8 mouse cellular contexts compared by ENCODE assay signal in the genomic region with DNA sequence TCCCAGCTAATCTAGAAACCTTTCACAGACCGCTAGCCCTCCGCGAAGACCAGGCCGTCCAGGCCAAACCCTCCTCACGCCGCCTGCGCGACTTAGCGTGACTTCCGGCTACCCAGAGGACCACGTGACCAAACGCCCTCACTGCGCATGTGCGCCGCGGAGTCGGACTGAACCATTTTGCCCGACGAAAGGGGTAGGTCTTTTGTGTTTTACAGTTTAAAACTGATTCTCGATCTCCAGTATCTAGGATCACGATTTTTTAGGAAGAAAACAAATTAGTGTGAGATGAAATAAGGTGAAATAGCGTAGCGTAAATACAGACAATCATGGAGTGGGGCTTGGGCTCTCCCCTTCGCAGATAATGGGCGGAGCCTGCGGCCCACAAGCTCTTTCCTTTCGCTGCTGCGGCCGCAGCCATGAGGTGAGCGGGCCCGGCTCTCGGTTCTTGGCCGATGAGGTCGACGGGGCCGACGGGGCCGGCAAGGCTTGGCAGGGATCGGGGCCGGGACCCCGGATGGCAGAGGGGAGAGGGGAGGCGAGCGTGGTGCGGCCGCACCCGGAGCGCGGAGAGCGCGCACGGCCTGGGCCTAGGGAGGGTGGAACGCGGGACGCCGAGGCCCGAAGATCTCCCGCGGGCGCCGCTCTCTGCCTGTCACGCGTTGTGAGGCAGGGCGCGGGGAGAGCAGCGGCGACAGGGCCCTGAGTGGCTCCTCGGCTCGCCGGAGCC. TPM values are rescaled to one million over a fixed set of nuclear protein-coding genes. Genes with fewer than 3 reads are reported as not detected.
A peak's percentile ranks its signal among the peaks of the same experiment; 100 is the strongest.
DNase-seq lines count a peak whose midpoint lies in the region; ATAC-seq and TF ChIP-seq lines count a peak whose summit lies in the region.

Rpl19 (plus strand) TSS at position 141 of the 727 bp plus-strand sequence.

- no peak for TF ChIP-seq CTCF in heart, adult 2 months (IDR thresholded peaks at IDR 0.05)

- intact Hi-C loops in heart, adult 2 months (cut with DNase I) = loop anchor here (2.0 to 5.0 kb wide), 2 partner anchors 124 to 176 kb away; partner anchors contain the start of genes Cdk12 and Fbxl20

- H3K27me3 ChIP-seq in embryonic facial prominence, embryonic 13.5 days = no peaks in the 10 kb centered on the region
- H3K27me3 ChIP-seq in heart, adult 2 months (ENCODE audit: control insufficient read depth, insufficient read depth, low read length) = no peaks in the 10 kb centered on the region
- H3K27me3 ChIP-seq in limb, embryonic 13.5 days = no peaks in the 10 kb centered on the region
- H3K27me3 ChIP-seq in midbrain, embryonic 16.5 days (ENCODE audit: control insufficient read depth, insufficient read depth, low read depth, low read length) = no peaks in the 10 kb centered on the region

- H3K9ac ChIP-seq in embryonic facial prominence, embryonic 13.5 days = peak within 1 kb of the TSS; percentile 100
- H3K9ac ChIP-seq in heart, adult 2 months (ENCODE audit: low read depth, low read length) = peak within 1 kb of the TSS; percentile 96
- H3K9ac ChIP-seq in limb, embryonic 13.5 days = peak within 1 kb of the TSS; percentile 100
- H3K9ac ChIP-seq in midbrain, embryonic 16.5 days (ENCODE audit: low read depth, low read length) = peak within 1 kb of the TSS; percentile 98

- no peaks in the 10 kb centered on the region for H3K9me3 ChIP-seq in embryonic facial prominence, embryonic 13.5 days
- no peaks in the 10 kb centered on the region for H3K9me3 ChIP-seq in limb, embryonic 13.5 days
- no peaks in the 10 kb centered on the region for H3K9me3 ChIP-seq in midbrain, embryonic 16.5 days (replicated peaks; ENCODE audit: control insufficient read depth, low read length, poor library complexity, severe bottlenecking)

- H3K36me3 ChIP-seq in embryonic facial prominence, embryonic 13.5 days = peaks cover 34% of the 10 kb centered on the region
- peaks cover 4% of the 10 kb centered on the region; the same call in 1 of the 2 replicates for H3K36me3 ChIP-seq in heart, adult 2 months (ENCODE audit: control insufficient read depth, insufficient read depth, low read length)
- H3K36me3 ChIP-seq in limb, embryonic 13.5 days = peaks cover 33% of the 10 kb centered on the region
- H3K36me3 ChIP-seq in midbrain, embryonic 16.5 days (ENCODE audit: control insufficient read depth, insufficient read depth, low read length) = peaks cover 23% of the 10 kb centered on the region

- peak; percentile 61; the same call in 1 of the 2 replicates for ATAC-seq in embryonic facial prominence, embryonic 13.5 days (ENCODE audit: insufficient number of reproducible peaks, insufficient read depth, low FRiP score, low TSS enrichment, low read depth)
- ATAC-seq in limb, embryonic 13.5 days (ENCODE audit: low FRiP score, low read depth) = peak; percentile 58; the same call in 1 of the 2 replicates
- peak; percentile 54 for ATAC-seq in midbrain, embryonic 16.5 days

- peaks cover 3% of the 10 kb centered on the region for H3K79me2 ChIP-seq in heart, adult 2 months (replicated peaks; ENCODE audit: control insufficient read depth, insufficient read depth, low read length)

- peak within 1 kb of the TSS; percentile 99 for H3K4me3 ChIP-seq in embryonic facial prominence, embryonic 13.5 days
- peak within 1 kb of the TSS; percentile 89 for H3K4me3 ChIP-seq in heart, adult 2 months
- H3K4me3 ChIP-seq in limb, embryonic 13.5 days = peak within 1 kb of the TSS; percentile 100
- H3K4me3 ChIP-seq in midbrain, embryonic 16.5 days (ENCODE audit: low read depth, low read length) = peak within 1 kb of the TSS; percentile 83

- peak; percentile 86 for DNase-seq in 3134 (ENCODE audit: extremely low read depth, insufficient read length, low spot score)
- DNase-seq in adrenal gland, postnatal 36 days = peak; percentile 92 to 93
- DNase-seq in heart, adult 2 months = peak; percentile 92 to 93
- DNase-seq in kidney, adult 8-10 months = peak; percentile 89 to 92
- peak; percentile 91 to 92 for DNase-seq in spleen, postnatal 10 days (ENCODE audit: low spot score in 2 of 2)

- peak; percentile 97 for TF ChIP-seq POLR2A in heart, adult 2 months (IDR thresholded peaks at IDR 0.05; ENCODE audit: insufficient read depth, low read depth, low read length)

- 0 out of 2 replicates have a peak, but pooled peaks have one; percentile 17 for TF ChIP-seq EP300 in heart, adult 2 months (IDR thresholded peaks at IDR 0.05; ENCODE audit: insufficient read depth, low read depth, low read length)

- WGBS in embryonic facial prominence, embryonic 13.5 days = under 1% methylated on average over 69 of the region's 69 CpGs
- under 1% methylated on average over 68 of the region's 69 CpGs for WGBS in heart, adult 2 months
- under 1% methylated on average over 69 of the region's 69 CpGs for WGBS in limb, embryonic 13.5 days
- WGBS in midbrain, embryonic 16.5 days = under 1% methylated on average over 57 of the region's 69 CpGs

- peaks cover 25% of the 10 kb centered on the region for H3K4me1 ChIP-seq in embryonic facial prominence, embryonic 13.5 days
- no peaks in the 10 kb centered on the region for H3K4me1 ChIP-seq in heart, adult 2 months (ENCODE audit: control insufficient read depth, insufficient read depth, low read length)
- peaks cover 24% of the 10 kb centered on the region for H3K4me1 ChIP-seq in limb, embryonic 13.5 days
- H3K4me1 ChIP-seq in midbrain, embryonic 16.5 days (ENCODE audit: control insufficient read depth, insufficient read depth, low read length) = peaks cover 26% of the 10 kb centered on the region

- peak within 1 kb of the TSS; percentile 92 for H3K4me2 ChIP-seq in embryonic facial prominence, embryonic 13.5 days
- H3K4me2 ChIP-seq in limb, embryonic 13.5 days (replicated peaks) = peak within 1 kb of the TSS; percentile 94
- H3K4me2 ChIP-seq in midbrain, embryonic 16.5 days (ENCODE audit: low read length) = peak within 1 kb of the TSS; percentile 71

- H3K27ac ChIP-seq in embryonic facial prominence, embryonic 13.5 days = peak within 1 kb of the TSS; percentile 94
- H3K27ac ChIP-seq in heart, adult 2 months = peak within 1 kb of the TSS; percentile 99
- H3K27ac ChIP-seq in limb, embryonic 13.5 days = peak within 1 kb of the TSS; percentile 92
- H3K27ac ChIP-seq in midbrain, embryonic 16.5 days (ENCODE audit: low read length) = peak within 1 kb of the TSS; percentile 85

RNA-seq across cellular contexts. Expression of gene Rpl19, which starts in this region (rescaled TPM):
- 1,000 to 10,000 TPM; 1,174 to 1,217 TPM for total RNA-seq in adrenal gland, postnatal 36 days (2021)
- 983 and 1,161 TPM in 2 replicates for polyA plus RNA-seq in embryonic facial prominence, embryonic 13.5 days (2015; fragmentation: Nextera tagmentation; extraction: Ambion mirVana)
- 100 to 1,000 TPM; 505 to 604 TPM for total RNA-seq in heart, adult 2 months (2021)
- polyA plus RNA-seq in heart, adult 2 months (2012; rRNA removed) = 348 and 422 TPM in 2 replicates
- polyA plus RNA-seq in limb, embryonic 13.5 days (2015; fragmentation: Nextera tagmentation; extraction: Ambion mirVana) = 1,012 and 1,039 TPM in 2 replicates
- polyA plus RNA-seq in midbrain, embryonic 16.5 days (2015; fragmentation: Nextera tagmentation; extraction: Ambion mirVana) = 583 and 598 TPM in 2 replicates

Comparison
In these comparisons a context has a peak if more than half of its experiments do, and no peak if none do; other contexts are left out.
1. Peak in every context shown above with its lines: DNase-seq, ATAC-seq, H3K4me3 ChIP-seq and H3K27ac ChIP-seq.